Mouse (Mus musculus): ENCODE results near the gene Specc1l. TPM values are rescaled to one million over a fixed set of nuclear protein-coding genes. Genes with fewer than 3 reads are reported as not detected.

Specc1l gene
- 0.18 and 0.20 TPM in 2 replicates for polyA plus RNA-seq (2012)

DNA sequence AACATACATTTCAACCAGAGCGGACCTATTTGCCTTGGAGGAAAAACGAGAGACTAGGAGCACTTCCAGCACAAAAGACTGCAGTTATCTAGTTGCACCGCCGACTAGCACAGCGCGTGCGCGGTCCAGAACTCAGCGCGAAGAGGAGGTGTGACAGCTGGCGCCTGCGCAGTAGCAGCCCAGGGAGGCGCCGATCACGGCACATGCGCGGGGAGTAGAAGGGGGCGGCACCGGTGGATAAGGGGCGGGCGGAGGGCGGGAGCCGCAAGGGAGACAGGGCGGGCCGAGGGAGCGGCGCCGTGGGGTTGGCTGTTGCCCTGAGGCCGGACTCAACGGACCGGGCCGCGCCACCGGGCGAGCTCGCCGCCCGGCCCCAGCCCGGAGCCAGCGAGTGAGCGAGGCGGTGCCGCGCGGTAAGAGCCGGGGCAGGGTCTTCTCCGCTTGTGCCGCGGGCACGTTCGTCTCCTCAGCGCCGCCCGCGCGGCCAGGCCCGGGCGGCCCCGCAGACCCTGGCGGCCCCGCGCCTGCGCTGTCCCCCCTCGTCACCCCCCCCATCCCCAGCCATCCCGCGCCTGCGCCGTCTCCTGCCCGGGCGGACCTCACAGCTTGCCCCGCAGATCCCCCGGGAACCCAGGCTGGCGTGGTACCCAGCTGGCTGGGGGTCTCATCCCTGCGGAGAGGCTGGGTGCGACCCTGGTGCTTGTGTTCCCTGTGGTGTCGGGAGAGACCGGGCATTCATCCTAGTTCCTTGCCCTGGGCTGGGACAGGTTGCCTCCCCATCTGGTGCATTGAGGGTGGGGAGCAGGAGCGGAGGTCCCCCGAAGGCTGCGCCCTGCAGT, at the start of gene Specc1l:
Gene Specc1l, plus strand, starts transcription at position 267 of the 839 bp plus-strand sequence.
- Histone ChIP-seq H3K9me3 (ENCODE audit: control insufficient read depth, low read length) (no peaks in the 10 kb centered on the region), H3K4me1 (ENCODE audit: control insufficient read depth) (peaks cover 22% of the 10 kb centered on the region), H3K36me3 (ENCODE audit: control insufficient read depth) (no peaks in the 10 kb centered on the region), H3K27me3 (ENCODE audit: control insufficient read depth) (no peaks in the 10 kb centered on the region), H3K4me3 (replicated peaks) (peak within 1 kb of the TSS; percentile 93)
- TF ChIP-seq TAL1 (IDR thresholded peaks at IDR 0.05; ENCODE audit: low read length) (no peak), GATA1 (IDR thresholded peaks at IDR 0.05; ENCODE audit: low read length) (no peak)

DNA sequence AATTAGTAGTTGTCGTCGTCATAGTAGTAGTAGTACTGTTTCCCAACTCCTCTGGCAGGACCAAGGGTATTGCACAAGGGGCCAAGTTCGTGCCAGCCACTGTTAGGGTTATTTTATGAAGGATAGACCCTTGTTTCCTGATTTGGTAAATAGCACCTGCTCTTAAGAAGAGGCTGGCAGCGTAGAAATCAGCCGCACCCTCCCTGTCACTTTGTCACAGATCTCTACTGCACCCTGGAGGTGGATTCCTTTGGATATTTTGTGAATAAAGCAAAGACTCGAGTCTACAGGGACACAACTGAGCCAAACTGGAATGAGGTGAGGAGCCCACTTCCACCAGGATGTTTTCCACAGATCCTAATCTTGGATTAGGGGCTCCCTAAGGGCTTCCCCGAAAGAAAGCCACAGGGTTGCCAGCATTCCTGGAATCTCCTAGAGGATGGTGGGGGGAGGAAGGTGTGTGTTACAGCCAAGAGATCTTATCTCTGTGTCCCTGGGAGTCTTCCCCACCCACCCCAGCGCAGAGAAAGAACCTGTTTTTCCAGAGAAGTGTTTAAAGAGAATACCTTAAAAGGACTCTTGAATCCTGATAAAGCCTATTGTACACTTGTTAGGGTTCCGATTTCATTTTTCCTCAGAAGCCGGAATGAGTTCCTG, 45.9 kb upstream of the Specc1l start:
- Histone ChIP-seq H3K4me1 (ENCODE audit: control insufficient read depth) (no peaks in the 10 kb centered on the region), H3K4me3 (replicated peaks) (no peak overlapping the region), H3K36me3 (ENCODE audit: control insufficient read depth) (peaks cover 6% of the 10 kb centered on the region; the same call in 1 of the 2 replicates), H3K27me3 (ENCODE audit: control insufficient read depth) (no peaks in the 10 kb centered on the region), H3K9me3 (ENCODE audit: control insufficient read depth, low read length) (peaks cover 9% of the 10 kb centered on the region; the same call in 1 of the 2 replicates)
- TF ChIP-seq GATA1 (IDR thresholded peaks at IDR 0.05; ENCODE audit: low read length) = no peak
- TF ChIP-seq TAL1 (IDR thresholded peaks at IDR 0.05; ENCODE audit: low read length) = no peak

DNA sequence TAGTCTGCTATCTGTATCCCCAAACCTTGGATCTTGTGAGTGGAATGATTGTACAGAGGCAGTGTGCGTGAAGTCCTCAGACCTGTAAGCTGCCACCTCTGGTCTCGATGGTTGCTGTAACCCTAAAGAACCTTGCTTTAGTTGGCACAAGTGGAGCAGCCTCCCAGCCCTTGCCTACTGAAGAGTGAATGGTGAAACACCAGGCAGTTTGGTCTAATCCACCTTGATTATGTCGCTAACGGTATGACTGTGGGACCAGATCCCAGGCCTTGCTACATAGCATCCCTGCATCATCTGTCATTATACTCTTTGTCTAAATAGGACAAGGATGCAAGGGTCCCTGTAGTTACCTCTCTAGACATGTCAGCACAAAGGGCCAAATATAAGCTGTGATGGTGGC, 45.3 kb upstream of the Specc1l start:
- Histone ChIP-seq H3K27me3 (ENCODE audit: control insufficient read depth) (no peaks in the 10 kb centered on the region), H3K4me3 (replicated peaks) (no peak overlapping the region), H3K36me3 (ENCODE audit: control insufficient read depth) (peaks cover 6% of the 10 kb centered on the region; the same call in 1 of the 2 replicates), H3K9me3 (ENCODE audit: control insufficient read depth, low read length) (peaks cover 9% of the 10 kb centered on the region; the same call in 1 of the 2 replicates), H3K4me1 (ENCODE audit: control insufficient read depth) (no peaks in the 10 kb centered on the region)
- TF ChIP-seq GATA1 (IDR thresholded peaks at IDR 0.05; ENCODE audit: low read length) (no peak), TAL1 (IDR thresholded peaks at IDR 0.05; ENCODE audit: low read length) (no peak)

DNA sequence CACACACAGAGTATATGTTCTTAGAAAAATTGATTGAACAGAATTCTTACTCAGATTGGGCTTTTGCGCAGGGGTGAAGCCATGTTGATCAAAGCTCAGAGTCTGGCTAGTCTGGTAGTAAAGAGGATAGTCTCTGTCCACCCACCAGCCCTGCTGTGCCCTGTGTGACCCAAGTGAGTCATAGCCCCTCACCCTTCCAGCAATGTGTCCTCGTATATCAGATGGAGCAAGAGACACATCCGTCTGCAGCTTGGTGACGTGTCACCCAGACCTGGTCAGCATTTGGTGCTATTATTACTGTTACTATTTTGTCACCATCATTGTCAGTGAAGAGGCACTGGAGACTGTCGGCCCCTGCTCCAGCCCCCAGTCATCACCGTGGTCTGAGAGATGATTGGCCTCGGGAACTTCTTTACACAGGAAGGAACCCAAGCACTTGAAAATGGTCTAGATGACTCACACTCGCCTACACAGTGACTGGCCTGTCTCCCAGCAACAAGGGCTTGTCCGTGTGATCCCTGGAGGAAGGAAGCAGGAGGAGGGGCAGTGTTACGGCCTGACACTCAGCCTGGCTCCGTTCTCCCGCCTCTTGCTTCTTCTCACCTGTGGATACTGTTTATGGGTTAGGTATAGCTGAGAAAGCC, 41.5 kb upstream of the Specc1l start:
- no peaks in the 10 kb centered on the region for H3K4me1 ChIP-seq (ENCODE audit: control insufficient read depth)
- no peak overlapping the region for H3K4me3 ChIP-seq (replicated peaks)
- no peak for TF ChIP-seq TAL1 (IDR thresholded peaks at IDR 0.05; ENCODE audit: low read length)
- no peak for TF ChIP-seq GATA1 (IDR thresholded peaks at IDR 0.05; ENCODE audit: low read length)

DNA sequence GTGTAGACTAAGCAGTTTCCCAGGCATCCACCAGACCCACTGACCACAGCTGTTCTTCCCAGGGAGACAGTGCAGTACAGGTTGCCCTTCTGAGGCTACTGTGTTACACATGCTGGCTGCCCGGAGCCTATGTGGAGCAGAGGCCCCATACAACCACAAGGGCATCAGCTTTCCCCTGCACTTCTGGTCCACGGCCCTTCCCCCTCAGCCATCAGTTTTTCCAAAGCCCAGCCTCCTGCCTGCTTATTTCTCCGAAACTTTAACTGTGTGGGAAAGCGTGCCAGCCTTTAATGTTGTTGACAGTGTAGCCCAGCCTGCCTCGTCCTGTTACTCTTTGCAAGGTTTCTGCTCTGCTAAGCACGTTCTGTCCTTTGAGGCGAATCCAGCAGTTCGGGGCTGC, 38.8 kb upstream of the Specc1l start:
- Histone ChIP-seq H3K4me1 (ENCODE audit: control insufficient read depth) (no peaks in the 10 kb centered on the region), H3K4me3 (replicated peaks) (no peak overlapping the region), H3K27me3 (ENCODE audit: control insufficient read depth) (no peaks in the 10 kb centered on the region), H3K9me3 (ENCODE audit: control insufficient read depth, low read length) (no peaks in the 10 kb centered on the region), H3K36me3 (ENCODE audit: control insufficient read depth) (no peaks in the 10 kb centered on the region; the same call in 1 of the 2 replicates)
- TF ChIP-seq TAL1 (IDR thresholded peaks at IDR 0.05; ENCODE audit: low read length) (no peak), GATA1 (IDR thresholded peaks at IDR 0.05; ENCODE audit: low read length) (no peak)

More for the DNA sequence above, 41.5 kb upstream of the Specc1l start:
- Histone ChIP-seq H3K27me3 (ENCODE audit: control insufficient read depth) (no peaks in the 10 kb centered on the region), H3K9me3 (ENCODE audit: control insufficient read depth, low read length) (no peaks in the 10 kb centered on the region), H3K36me3 (ENCODE audit: control insufficient read depth) (no peaks in the 10 kb centered on the region; the same call in 1 of the 2 replicates)

DNA sequence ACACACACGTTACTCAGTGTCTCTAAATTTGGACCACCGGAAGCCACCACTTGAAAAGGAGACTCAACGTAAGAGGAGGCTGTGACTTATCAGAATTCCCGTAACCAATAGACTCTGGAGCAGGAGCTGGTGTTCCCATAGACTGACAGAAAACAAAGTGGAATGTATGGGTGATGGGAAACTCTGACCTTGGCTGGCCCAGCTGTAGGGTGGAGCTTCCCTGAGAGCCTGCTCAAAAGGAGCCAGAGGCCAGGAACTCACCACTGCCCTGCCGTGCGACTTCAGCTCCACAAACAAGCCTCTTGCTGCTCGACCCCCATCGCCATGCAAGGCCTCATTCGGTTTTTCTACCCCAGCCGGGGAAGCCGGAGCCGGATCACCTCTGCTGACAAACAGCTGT, 38.2 kb upstream of the Specc1l start:
- Histone ChIP-seq H3K36me3 (ENCODE audit: control insufficient read depth) (no peaks in the 10 kb centered on the region; the same call in 1 of the 2 replicates), H3K27me3 (ENCODE audit: control insufficient read depth) (no peaks in the 10 kb centered on the region), H3K9me3 (ENCODE audit: control insufficient read depth, low read length) (no peaks in the 10 kb centered on the region), H3K4me3 (replicated peaks) (no peak overlapping the region), H3K4me1 (ENCODE audit: control insufficient read depth) (no peaks in the 10 kb centered on the region)
- no peak for TF ChIP-seq TAL1 (IDR thresholded peaks at IDR 0.05; ENCODE audit: low read length)
- TF ChIP-seq GATA1 (IDR thresholded peaks at IDR 0.05; ENCODE audit: low read length) = no peak

DNA sequence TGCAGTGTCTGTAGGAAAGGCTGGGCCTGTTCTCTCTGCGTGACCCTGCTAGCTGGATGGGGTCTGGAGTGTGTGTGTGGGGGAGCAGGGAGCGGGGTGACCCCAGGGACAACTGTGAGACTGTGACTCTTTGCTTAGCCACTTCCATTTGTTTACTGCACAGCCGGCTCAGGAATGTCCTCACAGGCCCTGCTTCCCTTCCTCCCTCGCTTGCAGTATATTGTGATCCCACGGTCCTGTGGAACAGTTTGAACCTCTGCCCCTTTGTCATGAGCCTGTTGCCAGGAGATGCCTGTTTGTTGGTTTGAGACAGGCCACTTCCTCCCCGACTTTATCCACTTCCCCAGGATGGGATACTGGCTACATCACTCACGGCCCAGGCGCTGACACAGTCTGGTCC, 35.4 kb upstream of the Specc1l start:
- H3K4me3 ChIP-seq (replicated peaks) = no peak overlapping the region
- no peaks in the 10 kb centered on the region for H3K4me1 ChIP-seq (ENCODE audit: control insufficient read depth)
- peaks cover 3% of the 10 kb centered on the region; the same call in 1 of the 2 replicates for H3K36me3 ChIP-seq (ENCODE audit: control insufficient read depth)
- TF ChIP-seq TAL1 (IDR thresholded peaks at IDR 0.05; ENCODE audit: low read length) (no peak), GATA1 (IDR thresholded peaks at IDR 0.05; ENCODE audit: low read length) (no peak)
- H3K9me3 ChIP-seq (ENCODE audit: control insufficient read depth, low read length) = no peaks in the 10 kb centered on the region
- H3K27me3 ChIP-seq (ENCODE audit: control insufficient read depth) = no peaks in the 10 kb centered on the region

DNA sequence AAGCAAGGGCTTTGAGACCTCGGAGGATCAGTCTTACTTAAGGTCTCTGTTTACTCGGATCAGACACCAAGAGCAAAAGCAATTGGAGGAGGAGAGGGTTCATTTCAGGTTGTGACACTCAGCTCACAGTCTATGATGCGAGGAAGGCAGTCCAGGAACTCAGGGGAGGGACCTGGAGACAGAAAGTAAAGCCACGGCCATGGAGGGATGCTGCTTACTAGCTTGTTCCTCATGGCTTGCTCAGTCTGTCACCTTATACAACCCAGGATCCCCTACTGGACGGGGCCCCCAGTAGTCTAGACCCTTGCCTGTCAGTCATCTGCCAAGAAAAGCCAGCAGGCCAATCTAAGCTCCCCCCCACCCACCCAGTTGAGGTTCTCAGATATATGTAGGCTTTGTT, 33.0 kb upstream of the Specc1l start:
- Histone ChIP-seq H3K9me3 (ENCODE audit: control insufficient read depth, low read length) (no peaks in the 10 kb centered on the region), H3K4me3 (replicated peaks) (no peak overlapping the region), H3K36me3 (ENCODE audit: control insufficient read depth) (peaks cover 3% of the 10 kb centered on the region; the same call in 1 of the 2 replicates), H3K4me1 (ENCODE audit: control insufficient read depth) (no peaks in the 10 kb centered on the region), H3K27me3 (ENCODE audit: control insufficient read depth) (no peaks in the 10 kb centered on the region)
- TF ChIP-seq TAL1 (IDR thresholded peaks at IDR 0.05; ENCODE audit: low read length) = no peak
- TF ChIP-seq GATA1 (IDR thresholded peaks at IDR 0.05; ENCODE audit: low read length) = no peak

Measured in erythroblast, embryonic 14.5 days (primary cell).